In the genomic region with DNA sequence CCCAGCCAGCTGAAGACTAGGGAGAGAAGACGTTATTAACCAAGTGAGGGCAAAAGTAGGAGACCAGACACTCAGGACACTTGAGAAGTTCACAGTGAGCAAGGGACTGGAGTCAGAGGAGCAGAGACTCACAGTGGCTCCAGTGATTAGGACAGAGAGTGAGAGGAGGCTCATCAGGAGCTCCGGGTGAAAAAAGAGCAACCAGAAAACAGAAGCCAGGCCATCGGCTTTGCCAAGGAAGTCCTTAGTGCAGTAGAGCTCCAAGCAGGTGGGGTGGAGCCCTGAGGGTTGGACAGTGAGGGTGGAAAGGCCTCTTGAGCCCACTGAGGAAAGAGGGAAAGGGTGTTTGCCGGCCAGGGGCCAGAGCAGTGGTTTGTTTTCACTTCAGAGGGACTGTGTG, we compare ENCODE assay signal across 11 mouse cellular contexts. TPM values are rescaled to one million over a fixed set of nuclear protein-coding genes. Genes with fewer than 3 reads are reported as not detected.
A peak's percentile ranks its signal among the peaks of the same experiment; 100 is the strongest.
DNase-seq lines count a peak whose midpoint lies in the region; ATAC-seq and TF ChIP-seq lines count a peak whose summit lies in the region.
"Had no signal": no experiment of that assay in that cellular context is flagged by ENCODE, and none has a peak within 500 bp of the region (broad histone marks: within the 10 kb centered on the region; RNA-seq: fewer than 3 reads in every experiment).

No protein-coding gene starts in this region.

- H3K27ac ChIP-seq in heart, embryonic 10.5 days, result peak overlapping the region; percentile 86
- H3K27ac ChIP-seq in MEL (ENCODE audit: control insufficient read depth, low read depth, low read length), result peak overlapping the region; percentile 69
- H3K27ac ChIP-seq in heart, embryonic 16.5 days (ENCODE audit: low read length), result peak overlapping the region; percentile 33
- peak overlapping the region; percentile 17; the same call in 1 of the 2 replicates for H3K27ac ChIP-seq in lung, embryonic 16.5 days (ENCODE audit: low read length)
- H3K27ac ChIP-seq: left cerebral cortex, adult 2 months; midbrain, embryonic 15.5 days had no signal

- no peaks in the 10 kb centered on the region for H3K9me3 ChIP-seq in heart, embryonic 10.5 days
- H3K9me3 ChIP-seq in MEL (replicated peaks; ENCODE audit: insufficient read depth, low read length), result no peaks in the 10 kb centered on the region
- H3K9me3 ChIP-seq in heart, embryonic 16.5 days (replicated peaks; ENCODE audit: control insufficient read depth, low read length), result no peaks in the 10 kb centered on the region
- no peaks in the 10 kb centered on the region for H3K9me3 ChIP-seq in lung, embryonic 16.5 days (ENCODE audit: control insufficient read depth, low read length)
- H3K9me3 ChIP-seq: midbrain, embryonic 15.5 days had no signal

- peak overlapping the region; percentile 53 for H3K9ac ChIP-seq in MEL (ENCODE audit: control insufficient read depth, low read depth, low read length, poor library complexity, severe bottlenecking)
- peak overlapping the region; percentile 9 for H3K9ac ChIP-seq in heart, embryonic 16.5 days (ENCODE audit: low read length)
- no peak overlapping the region for H3K9ac ChIP-seq in lung, embryonic 16.5 days (ENCODE audit: low read length)
- H3K9ac ChIP-seq: midbrain, embryonic 15.5 days had no signal

- H3K36me3 ChIP-seq in heart, embryonic 10.5 days, result 0 out of 2 replicates have a peak, but pooled peaks cover 2% of the 10 kb centered on the region
- peaks cover 0 to 45% of the 10 kb centered on the region in 2 experiments; a peak in 2 of 4 replicates for H3K36me3 ChIP-seq in MEL (ENCODE audit: control insufficient read depth in 1 of 2, insufficient read depth in 2 of 2, low read length in 2 of 2)
- no peaks in the 10 kb centered on the region for H3K36me3 ChIP-seq in heart, embryonic 16.5 days (ENCODE audit: control insufficient read depth, insufficient read depth)
- no peaks in the 10 kb centered on the region for H3K36me3 ChIP-seq in lung, embryonic 16.5 days (ENCODE audit: control insufficient read depth, insufficient read depth, low read length)
- H3K36me3 ChIP-seq: midbrain, embryonic 15.5 days had no signal

- peak overlapping the region; percentile 20; the same call in 1 of the 2 replicates for H3K4me2 ChIP-seq in heart, embryonic 16.5 days (ENCODE audit: low read depth, low read length)
- no peak overlapping the region for H3K4me2 ChIP-seq in lung, embryonic 16.5 days (ENCODE audit: low read depth, low read length)
- H3K4me2 ChIP-seq: midbrain, embryonic 15.5 days had no signal

- no peaks in the 10 kb centered on the region for H3K27me3 ChIP-seq in heart, embryonic 10.5 days (ENCODE audit: insufficient read depth, poor library complexity, severe bottlenecking)
- no peaks in the 10 kb centered on the region for H3K27me3 ChIP-seq in MEL (ENCODE audit: control insufficient read depth in 1 of 2, insufficient read depth in 2 of 2, low read length in 2 of 2)
- no peaks in the 10 kb centered on the region for H3K27me3 ChIP-seq in heart, embryonic 16.5 days (ENCODE audit: control insufficient read depth, insufficient read depth, low read length)
- H3K27me3 ChIP-seq in lung, embryonic 16.5 days (ENCODE audit: control insufficient read depth, insufficient read depth, low read depth, low read length), result no peaks in the 10 kb centered on the region
- H3K27me3 ChIP-seq: midbrain, embryonic 15.5 days had no signal

- TF ChIP-seq RAD21 in MEL (IDR thresholded peaks at IDR 0.05; ENCODE audit: low read depth, low read length), result no peak

- WGBS in heart, embryonic 10.5 days, result 26% methylated on average over 4 of the region's 4 CpGs
- 22% methylated on average over 4 of the region's 4 CpGs for WGBS in heart, embryonic 16.5 days
- WGBS in lung, embryonic 16.5 days, result 39% methylated on average over 4 of the region's 4 CpGs

- TF ChIP-seq EP300 in MEL (IDR thresholded peaks at IDR 0.05; ENCODE audit: low read depth in 1 of 2, low read length in 2 of 2), result no peak

- peak overlapping the region; percentile 35 for H3K4me3 ChIP-seq in heart, embryonic 10.5 days
- H3K4me3 ChIP-seq in MEL (ENCODE audit: control insufficient read depth in 1 of 2, insufficient read depth in 1 of 2, low read depth in 2 of 2, low read length in 2 of 2), result peak overlapping the region; percentile 16 to 18; a peak in 3 of 4 replicates
- H3K4me3 ChIP-seq in heart, embryonic 16.5 days (ENCODE audit: low read length), result no peak overlapping the region
- H3K4me3 ChIP-seq in lung, embryonic 16.5 days (ENCODE audit: low read length), result no peak overlapping the region
- H3K4me3 ChIP-seq: left cerebral cortex, adult 2 months; midbrain, embryonic 15.5 days had no signal

- no peak for TF ChIP-seq POLR2A in MEL (IDR thresholded peaks at IDR 0.05; ENCODE audit: control insufficient read depth in 1 of 2, insufficient read depth in 1 of 2, low read depth in 1 of 2, low read length in 2 of 2, poor library complexity in 1 of 2)

- peaks cover 84% of the 10 kb centered on the region for H3K79me2 ChIP-seq in MEL (ENCODE audit: control insufficient read depth, insufficient read depth, low read length, poor library complexity)

- no peak for TF ChIP-seq CTCF in MEL (IDR thresholded peaks at IDR 0.05 in 2 of 3, conservative IDR thresholded peaks at IDR 0.05 in 1 of 3; ENCODE audit: control insufficient read depth in 1 of 3, insufficient read depth in 1 of 3, low read depth in 2 of 3, low read length in 3 of 3, poor library complexity in 1 of 3, severe bottlenecking in 1 of 3)

- peaks cover 41% of the 10 kb centered on the region for H3K4me1 ChIP-seq in heart, embryonic 10.5 days
- peaks cover 16 to 27% of the 10 kb centered on the region in 2 experiments for H3K4me1 ChIP-seq in MEL (ENCODE audit: control insufficient read depth in 1 of 2, insufficient read depth in 2 of 2, low read length in 2 of 2)
- peaks cover 35% of the 10 kb centered on the region for H3K4me1 ChIP-seq in heart, embryonic 16.5 days (ENCODE audit: control insufficient read depth, insufficient read depth, low read length)
- H3K4me1 ChIP-seq in lung, embryonic 16.5 days (replicated peaks; ENCODE audit: control insufficient read depth, insufficient read depth, low read length), result peaks cover 36% of the 10 kb centered on the region

- ATAC-seq in heart, embryonic 16.5 days (replicated peaks; ENCODE audit: extremely low read depth, insufficient read depth, low FRiP score), result no peak
- no peak for ATAC-seq in lung, embryonic 16.5 days (ENCODE audit: low read depth)
- ATAC-seq: midbrain, embryonic 15.5 days had no signal

- no peak for DNase-seq in heart, embryonic 10.5 days (ENCODE audit: low spot score)
- no peak for DNase-seq in heart, adult 8-10 months (ENCODE audit: low spot score)
- DNase-seq in MEL (ENCODE audit: low read depth, low spot score), result peak; percentile 42
- DNase-seq in cerebellum, adult 9-11 months, result no peak
- no peak for DNase-seq in right cerebral cortex, postnatal 36 days (ENCODE audit: low spot score in 2 of 2)
- DNase-seq in kidney, postnatal 25 days, result no peak

TF ChIP-seq in MEL, 35 proteins besides CTCF, POLR2A, EP300 and RAD21:
- TF ChIP-seq GABPA (IDR thresholded peaks at IDR 0.05; ENCODE audit: low read depth, low read length) (no peak), MXI1 (IDR thresholded peaks at IDR 0.05; ENCODE audit: low read depth, low read length) (no peak), USF1 (IDR thresholded peaks at IDR 0.05; ENCODE audit: low read depth, low read length) (no peak), MYC (IDR thresholded peaks at IDR 0.05; ENCODE audit: low read depth, low read length) (no peak), SIN3A (IDR thresholded peaks at IDR 0.05; ENCODE audit: low read length) (no peak), MAX (IDR thresholded peaks at IDR 0.05; ENCODE audit: low read length) (no peak), UBTF (IDR thresholded peaks at IDR 0.05; ENCODE audit: borderline replicate concordance, insufficient read depth, low read depth, low read length) (no peak), ZMIZ1 (IDR thresholded peaks at IDR 0.05; ENCODE audit: low read depth, low read length) (no peak), CHD1 (IDR thresholded peaks at IDR 0.05; ENCODE audit: low read depth, low read length) (no peak), TCF12 (IDR thresholded peaks at IDR 0.05; ENCODE audit: low read depth, low read length) (no peak)

RNA-seq across cellular contexts. Expression of a gene that starts 7.9 kb away (rescaled TPM):
- 6.9 and 11.5 TPM in 2 replicates for polyA plus RNA-seq in heart, embryonic 10.5 days (2016; fragmentation: Nextera tagmentation; extraction: Ambion mirVana)
- 10 to 100 TPM; 26.3 to 31.9 (median 29.0) TPM for total RNA-seq in heart, adult 8-10 months (2022)
- 25.8 and 29.5 TPM in 2 replicates for total RNA-seq in MEL (2012; rRNA removed)
- polyA plus RNA-seq in MEL (2012; ENCODE audit: insufficient read depth in 1 of 2, insufficient read length in 2 of 2, low read depth in 1 of 2, low replicate concordance in 2 of 2, missing spikeins in 1 of 2), result 10 to 100 TPM in 1 of 2 experiments, not detected in 1; 50.9 TPM
- polyA plus RNA-seq in heart, embryonic 16.5 days (2015; fragmentation: Nextera tagmentation; extraction: Ambion mirVana), result 6.8 and 7.3 TPM in 2 replicates
- 9.6 and 9.8 TPM in 2 replicates for polyA plus RNA-seq in lung, embryonic 16.5 days (2015; fragmentation: Nextera tagmentation; extraction: Ambion mirVana)

RNA-seq across cellular contexts. Expression of a gene that starts 47.9 kb away (rescaled TPM):
- 0.11 and 1.9 TPM in 2 replicates for polyA plus RNA-seq in heart, embryonic 10.5 days (2016; fragmentation: Nextera tagmentation; extraction: Ambion mirVana)
- total RNA-seq in heart, adult 8-10 months (2022), result not detected
- 0.08 TPM in 1 of 2 replicates, not detected in the other for total RNA-seq in MEL (2012; rRNA removed)
- under 1 TPM in 1 of 2 experiments, not detected in 1; 0.28 TPM for polyA plus RNA-seq in MEL (2012; ENCODE audit: insufficient read depth in 1 of 2, insufficient read length in 2 of 2, low read depth in 1 of 2, low replicate concordance in 2 of 2, missing spikeins in 1 of 2)
- 0.22 and 0.46 TPM in 2 replicates for polyA plus RNA-seq in heart, embryonic 16.5 days (2015; fragmentation: Nextera tagmentation; extraction: Ambion mirVana)
- 0.08 and 0.16 TPM in 2 replicates for polyA plus RNA-seq in lung, embryonic 16.5 days (2015; fragmentation: Nextera tagmentation; extraction: Ambion mirVana)
- total RNA-seq: left cerebral cortex, adult 2 months had no signal
- polyA plus RNA-seq: hindbrain, embryonic 11.5 days had no signal

Comparison
In these comparisons a context has a peak if more than half of its experiments do, and no peak if none do; other contexts are left out.
1. H3K4me3 ChIP-seq: peak in heart, embryonic 10.5 days (single experiment) and MEL (2 of 2); none in heart, embryonic 16.5 days (single experiment) and lung, embryonic 16.5 days (single experiment).
2. H3K27ac ChIP-seq: peak in every context shown above with its lines; median percentile 86 in heart, embryonic 10.5 days; 69 in MEL; 33 in heart, embryonic 16.5 days; 17 in lung, embryonic 16.5 days.